In genomic region chr19:38258651-38259065, GRCm38 (mm10) we compare ENCODE assay signal across 9 mouse cellular contexts. TPM values are rescaled to one million over a fixed set of nuclear protein-coding genes. Genes with fewer than 3 reads are reported as not detected.
A peak's percentile ranks its signal among the peaks of the same experiment; 100 is the strongest.
DNase-seq lines count a peak whose midpoint lies in the region; ATAC-seq and TF ChIP-seq lines count a peak whose summit lies in the region.
"Had no signal": no experiment of that assay in that cellular context is flagged by ENCODE, and none has a peak within 500 bp of the region (broad histone marks: within the 10 kb centered on the region; RNA-seq: fewer than 3 reads in every experiment).

No protein-coding gene starts in this region.

- no peak overlapping the region; the same call in 1 of the 2 replicates for H3K4me2 ChIP-seq in midbrain, postnatal 0 days (ENCODE audit: low read depth, low read length, poor library complexity, severe bottlenecking)
- no peak overlapping the region for H3K4me2 ChIP-seq in kidney, embryonic 14.5 days (replicated peaks; ENCODE audit: low read depth, low read length)
- H3K4me2 ChIP-seq: stomach, embryonic 15.5 days had no signal

- H3K9me3 ChIP-seq in midbrain, postnatal 0 days (ENCODE audit: low read length), result no peaks in the 10 kb centered on the region
- H3K9me3 ChIP-seq in kidney, embryonic 14.5 days (ENCODE audit: control insufficient read depth, low read length), result no peaks in the 10 kb centered on the region
- H3K9me3 ChIP-seq: stomach, embryonic 15.5 days had no signal

- H3K9ac ChIP-seq in midbrain, postnatal 0 days (replicated peaks; ENCODE audit: low read length, poor library complexity, severe bottlenecking), result no peak overlapping the region
- H3K9ac ChIP-seq in kidney, embryonic 14.5 days (ENCODE audit: low read depth, low read length), result no peak overlapping the region
- H3K9ac ChIP-seq: liver, embryonic 14.5 days; stomach, embryonic 15.5 days had no signal

- H3K4me3 ChIP-seq in left cerebral cortex, adult 2 months, result peak overlapping the region; percentile 46
- no peak overlapping the region for H3K4me3 ChIP-seq in midbrain, postnatal 0 days (ENCODE audit: low read depth, low read length)
- no peak overlapping the region for H3K4me3 ChIP-seq in kidney, embryonic 14.5 days (ENCODE audit: low read length)
- H3K4me3 ChIP-seq: stomach, embryonic 15.5 days had no signal

- TF ChIP-seq CTCF in left cerebral cortex, adult 2 months (IDR thresholded peaks at IDR 0.05), result no peak
- TF ChIP-seq CTCF in midbrain, postnatal 0 days (IDR thresholded peaks at IDR 0.05), result no peak

- H3K4me1 ChIP-seq in midbrain, postnatal 0 days (ENCODE audit: insufficient read depth, low read length), result peaks cover 10% of the 10 kb centered on the region; the same call in 1 of the 2 replicates
- no peaks in the 10 kb centered on the region for H3K4me1 ChIP-seq in kidney, embryonic 14.5 days (ENCODE audit: control insufficient read depth, insufficient read depth, low read length)
- H3K4me1 ChIP-seq: stomach, embryonic 15.5 days had no signal

- H3K27me3 ChIP-seq in midbrain, postnatal 0 days (ENCODE audit: insufficient read depth, low read length), result no peaks in the 10 kb centered on the region
- no peaks in the 10 kb centered on the region; the same call in 1 of the 2 replicates for H3K27me3 ChIP-seq in kidney, embryonic 14.5 days (ENCODE audit: control insufficient read depth, insufficient read depth, low read length)
- H3K27me3 ChIP-seq: stomach, embryonic 15.5 days had no signal

- no peaks in the 10 kb centered on the region for H3K36me3 ChIP-seq in midbrain, postnatal 0 days (ENCODE audit: insufficient read depth, low read length)
- H3K36me3 ChIP-seq in kidney, embryonic 14.5 days (ENCODE audit: control insufficient read depth, insufficient read depth, low read length), result no peaks in the 10 kb centered on the region
- H3K36me3 ChIP-seq: stomach, embryonic 15.5 days had no signal

- intact Hi-C loops in left cerebral cortex, adult 2 months (cut with DNase I), result no loop called here
- intact Hi-C loops in left cerebral cortex, postnatal 10 days (cut with DNase I), result loop anchor here (10.0 kb wide), 1 partner anchor 96 kb away; no protein-coding TSS in a partner anchor

- DNase-seq in left cerebral cortex, adult 2 months (ENCODE audit: extremely low spot score in 1 of 2, low spot score in 2 of 2), result peak in 1 of 2 experiments; percentile 58
- DNase-seq in left cerebral cortex, postnatal 10 days (ENCODE audit: extremely low spot score in 1 of 2, low spot score in 2 of 2), result no peak
- DNase-seq in cerebellum, adult 11-12 months, result peak; percentile 74
- peak; percentile 65 for DNase-seq in cerebellum, postnatal 25 days
- peak; percentile 56 for DNase-seq in midbrain, postnatal 0 days (ENCODE audit: low spot score)
- no peak for DNase-seq in spleen, adult 18-20 months

- ATAC-seq in midbrain, postnatal 0 days (ENCODE audit: low FRiP score), result peak; percentile 62; the same call in 1 of the 2 replicates
- no peak for ATAC-seq in kidney, embryonic 14.5 days (ENCODE audit: low FRiP score, low TSS enrichment)

- WGBS in midbrain, postnatal 0 days, result 65% methylated on average over 3 of the region's 3 CpGs
- 90% methylated on average over 3 of the region's 3 CpGs for WGBS in kidney, embryonic 14.5 days

- peak overlapping the region; percentile 95 for H3K27ac ChIP-seq in left cerebral cortex, adult 2 months
- H3K27ac ChIP-seq in midbrain, postnatal 0 days (ENCODE audit: low read depth, low read length), result peak overlapping the region; percentile 55; the same call in 1 of the 2 replicates
- no peak overlapping the region for H3K27ac ChIP-seq in kidney, embryonic 14.5 days (ENCODE audit: low read depth, low read length)
- H3K27ac ChIP-seq: liver, embryonic 14.5 days; stomach, embryonic 15.5 days had no signal

RNA-seq across cellular contexts. Expression of gene Lgi1, which starts 5.7 kb away (rescaled TPM):
- 100 to 1,000 TPM; 133 to 144 TPM for total RNA-seq in left cerebral cortex, adult 2 months (2021)
- total RNA-seq in left cerebral cortex, postnatal 10 days (2021), result 100 to 1,000 TPM; 105 to 108 TPM
- total RNA-seq in midbrain, postnatal 0 days (2014; rRNA removed), result 27.0 and 32.8 TPM in 2 replicates
- polyA plus RNA-seq in midbrain, postnatal 0 days (2015; fragmentation: Nextera tagmentation; extraction: Ambion mirVana), result 22.5 and 28.3 TPM in 2 replicates
- 0.86 and 1.6 TPM in 2 replicates for polyA plus RNA-seq in kidney, embryonic 14.5 days (2014; fragmentation: Nextera tagmentation; extraction: Ambion mirVana)

RNA-seq across cellular contexts. Expression of gene Fra10ac1, which starts 34.7 kb away (rescaled TPM):
- 10 to 100 TPM; 14.4 to 16.3 TPM for total RNA-seq in left cerebral cortex, adult 2 months (2021)
- total RNA-seq in left cerebral cortex, postnatal 10 days (2021), result 10 to 100 TPM; 15.7 to 16.0 TPM
- 4.9 and 10.1 TPM in 2 replicates for total RNA-seq in midbrain, postnatal 0 days (2014; rRNA removed)
- polyA plus RNA-seq in midbrain, postnatal 0 days (2015; fragmentation: Nextera tagmentation; extraction: Ambion mirVana), result 25.5 and 31.4 TPM in 2 replicates
- polyA plus RNA-seq in kidney, embryonic 14.5 days (2014; fragmentation: Nextera tagmentation; extraction: Ambion mirVana), result 36.2 and 42.7 TPM in 2 replicates

Comparison
In these comparisons a context has a peak if more than half of its experiments do, and no peak if none do; other contexts are left out.
1. DNase-seq: peak in cerebellum, adult 11-12 months (single experiment), cerebellum, postnatal 25 days (2 of 2) and midbrain, postnatal 0 days (single experiment); none in left cerebral cortex, postnatal 10 days (0 of 2) and spleen, adult 18-20 months (0 of 2).